Mouse (Mus musculus): ENCODE results near the gene Olfr1099.

Gene Olfr1099

DNA sequence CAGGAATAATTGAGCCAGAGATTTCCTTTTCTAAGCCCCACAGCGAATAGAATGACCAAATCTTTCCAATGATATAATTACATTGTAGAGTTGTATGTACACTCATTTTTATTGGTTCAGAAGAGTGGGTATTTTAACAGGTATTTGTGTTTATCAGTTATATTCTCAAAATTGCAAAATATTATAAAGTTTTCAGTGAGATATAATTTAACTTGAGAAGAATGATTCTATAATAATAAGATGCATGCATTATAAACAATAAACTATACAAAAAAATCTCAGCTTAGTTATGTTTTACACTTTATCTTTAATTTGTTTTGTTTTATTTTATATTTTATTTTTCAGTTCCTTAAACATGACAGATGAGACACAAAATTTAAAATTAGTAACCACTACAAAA, at the start of gene Olfr1099:
Olfr1099 (minus strand) TSS at position 101 of the 400 bp plus-strand sequence.
- no peak for DNase-seq

- DNase-seq: no peak
Observed at GRCm38 (mm10) chr2:86998098-86998497, 37.6 kb upstream of the Olfr1099 start, which contains the start of gene Olfr1102. Olfr1102 (plus strand) TSS chr2:86998398.

GRCm38 (mm10) chr2:86991121-86991520, 30.6 kb upstream of the Olfr1099 start, which contains the start of gene Olfr1101:
Olfr1101 (minus strand) TSS chr2:86991221.
- DNase-seq: no peak

DNA sequence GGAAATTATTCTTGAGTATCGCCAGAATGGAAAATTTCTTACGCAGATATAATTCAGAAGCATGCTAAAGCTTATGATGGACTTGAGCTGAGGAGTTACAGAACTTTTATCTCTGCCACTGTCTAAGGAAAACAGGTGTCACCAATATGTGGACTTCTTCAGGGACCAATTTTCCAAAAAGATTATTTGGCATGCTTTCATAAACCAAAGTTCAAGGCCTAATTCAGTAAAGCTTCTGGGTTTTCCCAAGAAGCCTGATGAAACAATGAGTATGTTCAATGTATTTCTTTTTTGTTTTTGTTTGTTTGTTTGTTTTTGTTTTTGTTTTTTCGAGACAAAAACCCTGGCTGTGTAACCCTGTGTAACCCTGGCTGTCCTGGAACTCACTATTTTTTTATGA, 19.4 kb upstream of the Olfr1099 start, which contains the start of gene Olfr1100:
Olfr1100 (minus strand) TSS at position 101 of the 400 bp plus-strand sequence.
- DNase-seq: no peak

DNA sequence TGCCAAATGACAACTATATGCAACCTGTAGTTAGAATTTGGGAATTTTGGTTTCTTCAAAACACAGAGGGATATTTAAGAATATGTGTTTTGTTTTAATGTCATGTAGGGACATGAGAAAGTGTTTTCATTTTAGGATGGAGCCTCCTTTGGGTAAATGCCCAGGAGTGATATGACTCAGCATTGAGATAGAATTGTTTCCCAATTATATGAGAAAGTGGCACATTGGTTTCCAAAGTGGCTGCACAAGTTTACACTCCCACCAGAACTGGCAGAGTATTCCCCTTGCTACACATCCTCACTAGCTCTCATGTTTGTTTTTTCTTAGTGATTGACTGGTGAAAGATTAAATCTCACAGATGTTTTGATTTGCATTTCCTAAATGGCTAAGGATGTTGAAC, 33.9 kb downstream of the Olfr1099 start:
- DNase-seq: no peak

GRCm38 (mm10) chr2:86924445-86924844, 36.0 kb downstream of the Olfr1099 start, which contains the start of gene Olfr1098:
Olfr1098 (minus strand) TSS chr2:86924545.
- DNase-seq: no peak

DNA sequence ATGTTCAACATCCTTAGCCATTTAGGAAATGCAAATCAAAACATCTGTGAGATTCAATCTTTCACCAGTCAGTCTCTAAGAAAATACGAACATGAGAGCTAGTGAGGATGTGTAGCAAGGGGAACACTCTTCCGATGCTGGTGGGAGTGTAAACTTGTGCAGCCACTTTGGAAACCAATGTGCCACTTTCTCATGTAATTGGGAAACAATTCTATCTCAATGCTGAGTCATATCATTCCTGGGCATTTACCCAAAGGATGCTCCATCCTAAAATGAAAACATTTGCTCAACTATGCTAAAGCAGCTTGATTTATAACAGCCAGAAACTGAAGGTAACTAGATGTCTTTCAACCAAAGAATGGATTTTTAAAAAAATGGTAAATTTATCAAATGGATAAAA, 54.8 kb downstream of the Olfr1099 start:
- DNase-seq: no peak

All from kidney, postnatal 14 days (tissue).